Mouse (Mus musculus) forebrain, embryonic 14.5 days (tissue): ENCODE measurements around the gene Ets2. TPM values are rescaled to one million over a fixed set of nuclear protein-coding genes. Genes with fewer than 3 reads are reported as not detected.

Experiments
- ATAC-seq: fragments of 200-750 bp; cut with Nextera tagmentation; 2 replicates; pipeline ENCODE4 v1.8.0; 2017; ENCODE audit warnings: mild to moderate bottlenecking, moderate library complexity
- DNase-seq: peaks from one replicate; pipeline ENCODE4 v3.0.0-alpha.2; 2015; ENCODE audit warnings: low spot score
- H3K27ac ChIP-seq: fragments of 300-500 bp; sonication (generic); 2 replicates; pipeline ENCODE4 v1.5.1; 2014; ENCODE audit warnings: low read depth, mild to moderate bottlenecking, control low read depth, low read length, moderate library complexity
- H3K27me3 ChIP-seq: fragments of 300-500 bp; sonication (generic); replicated peaks from 2 replicates; pipeline ENCODE4 v1.6.1; 2014; ENCODE audit warnings: low read length, control low read depth, mixed read lengths; ENCODE audit not compliant: control insufficient read depth, insufficient read depth
- H3K36me3 ChIP-seq: fragments of 300-500 bp; sonication (generic); 2 replicates; pipeline ENCODE4 v1.6.1; 2014; ENCODE audit warnings: low read length, control low read depth; ENCODE audit not compliant: control insufficient read depth, insufficient read depth
- H3K4me1 ChIP-seq: fragments of 300-500 bp; sonication (generic); 2 replicates; pipeline ENCODE4 v1.6.1; 2014; ENCODE audit warnings: antibody characterized with exemption, low read length, control low read depth; ENCODE audit not compliant: control insufficient read depth, insufficient read depth
- H3K4me2 ChIP-seq: fragments of 300-500 bp; sonication (generic); 2 replicates; pipeline ENCODE4 v1.6.1; 2014; ENCODE audit warnings: mild to moderate bottlenecking, control low read depth, low read length
- H3K4me3 ChIP-seq: fragments of 300-500 bp; sonication (generic); 2 replicates; pipeline ENCODE4 v1.5.1; 2014; ENCODE audit warnings: low read depth, low read length, control low read depth
- H3K9ac ChIP-seq: fragments of 300-500 bp; sonication (generic); 2 replicates; pipeline ENCODE4 v1.6.1; 2014; ENCODE audit warnings: mild to moderate bottlenecking, low read length, control low read depth, moderate library complexity
- H3K9me3 ChIP-seq: fragments of 300-500 bp; sonication (generic); replicated peaks from 2 replicates; pipeline ENCODE4 v1.6.1; 2016; ENCODE audit warnings: low read length, control low read depth, mixed read lengths; ENCODE audit not compliant: control insufficient read depth
- WGBS: fragments of 180-500 bp; shearing (Covaris S2); extraction: QIAGEN DNeasy Blood & Tissue Kit; methylation state at CpG from one replicate; pipeline ENCODE4 v1.1.7; 2014; 5-methylcytosine and 5-hydroxymethylcytosine counted together
- polyA plus RNA-seq: library from polyadenylated mRNA; unstranded; fragments of >200 nt; fragmentation: Nextera tagmentation; extraction: Ambion mirVana; gene quantifications from 2 replicates; pipeline ENCODE4 v1.2.1, GENCODE M21; 2014

The Ets2 gene
- polyA plus RNA-seq, 1 experiment from 2014 or later: 10.2 TPM

DNA sequence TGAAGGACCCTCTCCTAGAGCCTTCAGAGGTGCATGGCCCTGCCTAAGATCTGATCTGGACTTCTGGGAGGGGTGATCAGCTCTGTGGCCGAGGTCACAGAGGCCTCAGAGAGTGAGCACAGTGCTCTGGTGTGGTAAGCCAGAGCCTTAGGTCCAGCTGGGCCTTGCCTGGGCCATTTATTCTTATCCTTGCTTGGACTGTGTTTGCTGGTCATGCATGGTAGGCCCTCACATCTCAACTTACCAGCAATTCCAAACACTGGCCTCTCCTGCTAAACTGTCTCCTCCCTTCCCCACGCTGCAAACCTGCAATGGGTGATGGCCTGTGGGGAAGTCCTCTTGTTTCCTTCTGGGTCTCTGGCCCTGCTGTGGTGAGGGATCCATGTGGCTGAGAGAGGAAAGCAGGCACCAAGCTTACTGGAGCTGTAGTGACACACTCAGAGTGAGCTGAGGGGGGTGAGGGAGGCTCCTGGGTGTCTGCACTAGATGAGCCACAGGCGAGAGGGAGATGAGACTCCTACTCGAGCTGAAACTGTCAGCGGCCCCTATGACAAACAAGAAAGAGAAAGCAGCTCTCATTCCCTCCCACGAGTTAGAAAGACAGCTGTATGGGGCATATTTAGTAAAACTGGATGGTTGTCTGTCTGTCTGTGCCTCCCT, 36.3 kb upstream of the Ets2 start:
- Histone ChIP-seq H3K4me3 (no peak overlapping the region), H3K9ac (no peak overlapping the region), H3K27me3 (no peaks in the 10 kb centered on the region; the same call in 1 of the 2 replicates), H3K9me3 (no peaks in the 10 kb centered on the region), H3K36me3 (no peaks in the 10 kb centered on the region), H3K27ac (no peak overlapping the region), H3K4me2 (no peak overlapping the region), H3K4me1 (peaks cover 5% of the 10 kb centered on the region; the same call in 1 of the 2 replicates)
- DNase-seq (no peak), ATAC-seq (no peak)
- WGBS: 83% methylated on average over 6 of the region's 6 CpGs

DNA sequence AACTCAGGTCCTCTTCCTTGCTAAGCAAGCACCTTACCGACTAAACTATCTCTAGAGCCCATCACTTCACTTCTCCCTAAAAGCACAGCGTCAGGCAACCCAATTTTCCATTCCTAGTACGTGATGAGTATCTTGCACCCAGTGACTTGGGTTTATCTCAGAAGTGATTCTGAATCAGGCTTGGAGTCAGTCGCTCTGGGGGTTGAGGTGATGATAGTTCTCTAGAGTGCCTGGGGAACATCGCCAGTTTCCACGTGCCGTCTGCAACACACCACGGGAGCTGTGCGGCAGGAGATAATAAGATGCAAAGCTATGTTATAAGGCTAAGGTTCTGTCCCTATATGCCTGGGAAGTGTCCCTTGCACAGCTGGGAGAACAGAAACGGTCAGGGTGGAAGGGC, 35.6 kb upstream of the Ets2 start:
- no peak overlapping the region for H3K27ac ChIP-seq
- H3K4me2 ChIP-seq: no peak overlapping the region
- no peaks in the 10 kb centered on the region for H3K9me3 ChIP-seq
- no peak overlapping the region for H3K9ac ChIP-seq
- 93% methylated on average over 10 of the region's 10 CpGs for WGBS
- H3K4me3 ChIP-seq: no peak overlapping the region
- no peak for DNase-seq
- no peak for ATAC-seq
- H3K27me3 ChIP-seq: no peaks in the 10 kb centered on the region; the same call in 1 of the 2 replicates
- peaks cover 5% of the 10 kb centered on the region; the same call in 1 of the 2 replicates for H3K4me1 ChIP-seq
- H3K36me3 ChIP-seq: no peaks in the 10 kb centered on the region

DNA sequence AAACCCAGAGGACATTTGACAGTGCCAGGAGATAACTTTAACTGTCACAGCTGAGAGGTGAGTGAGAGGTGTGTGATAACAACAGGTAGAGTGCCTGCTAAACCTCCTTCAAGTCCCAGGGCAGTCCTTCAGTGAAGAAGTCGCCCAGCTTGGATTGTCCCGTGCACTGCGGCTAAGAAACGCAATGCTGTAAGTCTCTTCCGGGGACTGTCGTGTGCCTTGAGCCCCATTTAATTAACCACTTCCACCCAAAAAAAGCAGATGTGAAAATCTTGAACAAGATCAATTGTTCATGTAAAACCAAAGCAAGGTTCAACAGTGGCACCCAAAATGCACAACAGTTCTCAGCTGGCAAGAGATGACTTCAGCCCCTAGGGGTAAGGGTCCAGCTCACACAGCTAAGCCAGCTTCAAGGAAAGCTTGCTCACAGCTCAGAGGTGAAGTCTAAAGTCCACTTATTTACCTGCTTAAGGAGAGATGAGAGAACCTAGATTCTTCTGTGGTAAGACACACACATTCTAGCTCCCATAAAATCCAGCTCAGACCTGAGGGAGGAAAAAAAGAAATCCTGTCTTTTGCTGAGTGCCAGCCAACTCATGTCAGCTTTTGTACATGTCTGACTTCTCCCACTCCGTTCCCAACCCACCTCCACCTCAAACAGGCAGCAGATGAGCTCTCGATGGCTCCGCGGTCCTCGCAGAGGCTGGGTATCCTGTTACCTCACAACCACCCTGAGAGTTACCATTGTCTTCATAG, 34.3 kb upstream of the Ets2 start:
- H3K4me3 ChIP-seq: no peak overlapping the region
- H3K9me3 ChIP-seq: no peaks in the 10 kb centered on the region
- H3K9ac ChIP-seq: no peak overlapping the region
- DNase-seq (no peak), ATAC-seq (no peak)
- H3K27ac ChIP-seq: no peak overlapping the region
- no peaks in the 10 kb centered on the region; the same call in 1 of the 2 replicates for H3K27me3 ChIP-seq
- WGBS: 63% methylated on average over 11 of the region's 11 CpGs
- H3K4me1 ChIP-seq: peaks cover 5% of the 10 kb centered on the region; the same call in 1 of the 2 replicates
- no peaks in the 10 kb centered on the region for H3K36me3 ChIP-seq
- no peak overlapping the region for H3K4me2 ChIP-seq

DNA sequence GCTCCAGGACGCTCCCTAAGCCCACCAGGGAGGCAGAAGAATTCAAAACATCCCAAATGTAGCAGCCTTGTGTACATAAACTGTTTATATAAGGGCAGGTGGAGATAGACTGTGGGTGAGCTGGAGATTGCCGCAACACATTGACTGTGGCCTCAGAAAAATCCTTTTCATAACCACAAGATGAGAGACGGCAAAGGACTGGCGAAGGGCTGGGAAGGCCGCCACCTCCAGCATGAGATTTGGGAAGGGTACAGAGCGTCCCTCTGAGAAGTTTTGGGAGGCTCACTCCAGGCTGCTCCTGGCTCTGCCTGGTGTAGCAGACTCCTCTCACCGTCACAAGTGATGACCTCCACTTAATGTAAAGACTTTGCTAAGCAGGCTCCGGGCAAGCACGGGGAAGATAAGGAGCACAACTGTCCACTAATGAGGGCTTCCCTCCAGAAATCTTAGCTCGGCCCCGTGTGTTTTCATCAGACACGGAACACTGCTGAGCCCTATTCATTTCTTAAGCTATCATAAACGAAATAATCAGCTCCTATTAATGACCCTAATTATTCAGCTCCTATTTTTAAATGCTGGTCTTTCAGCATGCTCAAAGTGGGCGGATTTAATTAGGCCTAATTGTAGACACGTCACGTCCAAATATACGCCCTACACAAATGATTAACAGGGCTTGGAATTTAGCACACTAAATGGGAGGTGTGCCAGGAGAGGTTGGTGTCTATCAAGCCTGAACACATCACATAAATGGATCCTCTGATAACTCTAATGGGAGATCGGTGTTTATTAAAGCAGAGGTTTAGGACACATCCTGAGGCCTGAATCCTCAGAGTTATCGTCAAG, 33.5 kb upstream of the Ets2 start:
- Histone ChIP-seq H3K9ac (no peak overlapping the region), H3K4me3 (no peak overlapping the region), H3K36me3 (no peaks in the 10 kb centered on the region), H3K4me2 (no peak overlapping the region), H3K27me3 (no peaks in the 10 kb centered on the region; the same call in 1 of the 2 replicates), H3K4me1 (peaks cover 5% of the 10 kb centered on the region; the same call in 1 of the 2 replicates), H3K9me3 (no peaks in the 10 kb centered on the region), H3K27ac (no peak overlapping the region)
- DNase-seq (peak; percentile 88), ATAC-seq (peak; percentile 91)
- 8% methylated on average over 19 of the region's 19 CpGs for WGBS

DNA sequence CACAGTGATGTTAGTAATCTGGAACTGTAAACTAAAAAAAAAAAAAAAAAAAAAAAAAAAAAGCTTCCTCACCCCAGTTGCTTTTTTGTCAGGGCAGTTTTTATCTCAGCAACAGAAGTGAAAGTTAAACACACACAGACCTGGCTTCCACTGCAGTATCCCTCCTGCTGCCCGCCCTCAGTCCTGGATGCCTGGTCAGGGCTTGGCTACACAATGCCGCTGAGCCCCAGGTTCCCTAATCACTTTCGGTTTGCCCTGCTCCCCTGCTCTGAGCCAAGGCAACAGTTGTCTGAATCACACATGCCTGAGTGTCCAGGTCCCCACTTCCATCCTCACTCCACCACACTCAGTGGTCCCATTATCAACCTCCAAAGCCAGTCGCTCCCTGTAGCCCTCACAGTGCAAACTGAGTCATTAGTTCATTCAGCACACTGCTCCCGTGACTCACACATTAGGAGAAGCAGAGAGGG, 27.4 kb upstream of the Ets2 start:
- Histone ChIP-seq H3K36me3 (no peaks in the 10 kb centered on the region), H3K4me3 (no peak overlapping the region), H3K4me2 (no peak overlapping the region), H3K27ac (no peak overlapping the region), H3K9me3 (no peaks in the 10 kb centered on the region), H3K27me3 (no peaks in the 10 kb centered on the region), H3K4me1 (no peaks in the 10 kb centered on the region), H3K9ac (no peak overlapping the region)
- no peak for ATAC-seq
- DNase-seq: no peak
- 40% methylated on average over 5 of the region's 5 CpGs for WGBS

DNA sequence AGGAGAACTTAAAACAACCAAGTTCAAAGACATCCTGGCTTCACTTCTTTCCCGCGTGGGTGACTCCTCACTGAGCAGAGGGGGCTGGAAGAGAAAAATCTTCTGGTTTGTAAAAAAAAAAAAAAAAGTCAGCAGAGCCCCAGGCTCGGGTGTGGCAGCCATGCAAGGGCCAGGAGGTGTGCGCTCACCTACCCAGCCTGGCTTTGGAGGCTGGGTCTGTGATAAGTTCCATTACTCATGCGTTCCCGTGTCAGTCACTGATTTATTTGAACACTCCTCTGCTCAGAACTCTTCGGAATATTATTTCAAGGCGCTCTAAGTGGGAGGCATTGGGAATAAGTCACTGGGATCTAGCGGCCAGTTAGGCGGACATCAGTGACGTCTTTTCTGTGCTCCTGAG, 26.7 kb upstream of the Ets2 start:
- DNase-seq (no peak), ATAC-seq (no peak)
- Histone ChIP-seq H3K9ac (no peak overlapping the region), H3K4me2 (no peak overlapping the region), H3K27me3 (no peaks in the 10 kb centered on the region), H3K9me3 (no peaks in the 10 kb centered on the region), H3K4me1 (no peaks in the 10 kb centered on the region), H3K36me3 (no peaks in the 10 kb centered on the region), H3K27ac (no peak overlapping the region), H3K4me3 (no peak overlapping the region)
- WGBS: 82% methylated on average over 11 of the region's 11 CpGs

DNA sequence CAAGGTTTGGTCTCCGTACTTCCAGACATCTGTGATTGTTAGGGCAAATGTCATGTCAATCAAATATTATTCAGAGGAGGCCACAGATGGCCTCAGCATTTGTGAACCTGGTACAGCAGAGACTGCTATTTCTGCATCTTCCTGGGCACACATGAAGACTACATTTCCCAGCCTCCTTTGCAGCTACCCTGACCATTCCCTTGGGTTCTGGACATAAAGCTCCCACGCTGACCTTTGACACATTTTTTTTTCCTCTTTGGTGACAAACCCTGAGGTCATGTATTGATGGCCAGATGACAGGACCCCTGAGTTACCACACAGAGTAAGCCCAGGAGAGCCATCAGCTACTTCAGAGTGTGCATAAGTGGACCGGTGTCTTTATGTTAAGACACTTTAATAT, 25.2 kb upstream of the Ets2 start:
- Histone ChIP-seq H3K27ac (no peak overlapping the region), H3K9ac (no peak overlapping the region), H3K9me3 (no peaks in the 10 kb centered on the region), H3K27me3 (no peaks in the 10 kb centered on the region), H3K4me3 (no peak overlapping the region), H3K4me2 (no peak overlapping the region), H3K4me1 (no peaks in the 10 kb centered on the region), H3K36me3 (no peaks in the 10 kb centered on the region)
- ATAC-seq: no peak
- DNase-seq: no peak
- WGBS: 88% methylated on average over 3 of the region's 3 CpGs

DNA sequence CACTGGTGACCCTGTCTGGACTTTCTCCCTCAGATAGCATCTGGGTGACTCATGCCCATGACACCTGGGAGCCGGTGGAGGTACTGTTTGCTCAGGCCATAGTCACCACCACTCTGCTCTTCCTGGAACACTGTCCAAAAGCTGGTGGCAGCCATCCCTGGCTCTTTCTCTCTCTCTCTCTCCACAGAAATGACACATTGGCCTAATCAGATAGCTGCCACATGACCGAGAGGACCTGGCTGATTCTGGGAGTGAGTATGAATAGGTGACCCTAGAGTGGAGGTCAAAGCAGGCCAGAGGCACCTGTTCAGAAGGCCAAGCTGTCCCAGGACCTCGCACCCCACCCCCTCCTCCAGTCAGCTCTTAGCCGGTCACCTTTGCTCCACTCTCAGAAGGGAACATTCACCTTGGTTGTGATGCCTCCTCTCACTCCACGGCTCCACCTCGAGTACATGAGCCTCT, 19.4 kb upstream of the Ets2 start:
- ATAC-seq: no peak
- no peak overlapping the region for H3K27ac ChIP-seq
- no peaks in the 10 kb centered on the region for H3K27me3 ChIP-seq
- no peak for DNase-seq
- no peaks in the 10 kb centered on the region for H3K36me3 ChIP-seq
- H3K4me1 ChIP-seq: no peaks in the 10 kb centered on the region
- H3K4me2 ChIP-seq: no peak overlapping the region
- no peaks in the 10 kb centered on the region for H3K9me3 ChIP-seq
- 91% methylated on average over 6 of the region's 6 CpGs for WGBS
- no peak overlapping the region for H3K9ac ChIP-seq
- no peak overlapping the region for H3K4me3 ChIP-seq
